Comparison of ENCODE assay signal across 18 mouse cellular contexts in genomic region chr7:69074780-69075179, GRCm38 (mm10).
"Had no signal": no experiment of that assay in that cellular context is flagged by ENCODE, and none has a peak within 500 bp of the region (broad histone marks: within the 10 kb centered on the region; RNA-seq: fewer than 3 reads in every experiment).

No protein-coding gene starts in this region.

- ATAC-seq: lung, postnatal 0 days; midbrain, embryonic 13.5 days; midbrain, embryonic 15.5 days had no signal

- H3K4me3 ChIP-seq: lung, embryonic 15.5 days; megakaryocyte, embryonic 14.5 days; midbrain, embryonic 13.5 days; midbrain, embryonic 15.5 days; neural tube, embryonic 12.5 days had no signal

- H3K4me1 ChIP-seq: lung, embryonic 15.5 days; megakaryocyte, embryonic 14.5 days; midbrain, embryonic 13.5 days; midbrain, embryonic 15.5 days; neural tube, embryonic 12.5 days had no signal

- H3K4me2 ChIP-seq: lung, embryonic 15.5 days; midbrain, embryonic 11.5 days; midbrain, embryonic 13.5 days; midbrain, embryonic 15.5 days; neural tube, embryonic 12.5 days had no signal

- H3K9me3 ChIP-seq: lung, embryonic 15.5 days; midbrain, embryonic 15.5 days; neural tube, embryonic 12.5 days had no signal

- DNase-seq: lung, adult 2 months; lung, postnatal 14 days; lung, postnatal 36 days; right cerebral cortex, adult 18-20 months; right cerebral cortex, postnatal 25 days; right cerebral cortex, postnatal 4 days; spleen, adult 18-20 months; thymus, adult 18-20 months; thymus, postnatal 14 days; thymus, postnatal 36 days had no signal

- H3K36me3 ChIP-seq: lung, embryonic 15.5 days; midbrain, embryonic 13.5 days; midbrain, embryonic 15.5 days; neural tube, embryonic 12.5 days had no signal

- H3K9ac ChIP-seq: lung, embryonic 15.5 days; midbrain, embryonic 13.5 days; midbrain, embryonic 15.5 days; neural tube, embryonic 12.5 days had no signal

- H3K27me3 ChIP-seq: lung, embryonic 15.5 days; megakaryocyte, embryonic 14.5 days; midbrain, embryonic 13.5 days; midbrain, embryonic 15.5 days; neural tube, embryonic 12.5 days had no signal

- H3K27ac ChIP-seq: lung, embryonic 15.5 days; macrophage; midbrain, embryonic 13.5 days; midbrain, embryonic 15.5 days; neural tube, embryonic 12.5 days had no signal
